26 mouse cellular contexts compared by ENCODE assay signal in the genomic region with DNA sequence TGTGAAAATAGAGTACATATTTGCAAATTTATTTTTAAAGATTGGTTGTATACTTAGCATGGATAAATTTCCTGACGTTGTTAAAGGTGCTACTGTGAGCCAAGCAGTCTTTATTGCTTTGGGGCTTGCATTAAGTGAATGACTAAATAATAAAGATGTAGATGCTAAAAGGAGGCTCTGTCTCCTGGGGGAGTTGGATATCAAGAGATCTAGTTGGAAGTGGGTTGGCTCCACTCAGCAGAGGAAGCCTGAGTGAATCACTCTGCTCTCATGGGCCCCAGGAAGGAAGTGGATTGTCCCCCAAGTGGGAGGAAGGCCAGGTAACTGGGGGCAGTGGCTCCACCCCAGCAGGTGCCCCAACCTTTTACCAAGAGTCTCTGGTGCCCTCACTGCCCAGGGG. TPM values are rescaled to one million over a fixed set of nuclear protein-coding genes. Genes with fewer than 3 reads are reported as not detected.
"Had no signal": no experiment of that assay in that cellular context is flagged by ENCODE, and none has a peak within 500 bp of the region (broad histone marks: within the 10 kb centered on the region; RNA-seq: fewer than 3 reads in every experiment).

No protein-coding gene starts in this region.

- H3K4me2 ChIP-seq: liver, embryonic 13.5 days; liver, embryonic 15.5 days; lung, embryonic 15.5 days; midbrain, embryonic 12.5 days; midbrain, embryonic 15.5 days; neural tube, embryonic 12.5 days; stomach, embryonic 15.5 days had no signal

- H3K4me1 ChIP-seq: lung, embryonic 15.5 days; midbrain, embryonic 12.5 days; midbrain, embryonic 15.5 days; neural tube, embryonic 12.5 days; stomach, embryonic 15.5 days had no signal

- ATAC-seq: liver, postnatal 0 days; lung, postnatal 0 days; midbrain, embryonic 15.5 days had no signal

- DNase-seq: liver, embryonic 13.5 days; liver, postnatal 0 days; lung, adult 2 months; lung, postnatal 14 days; lung, postnatal 36 days; right cerebral cortex, postnatal 14 days; thymus, adult 18-20 months; thymus, postnatal 14 days; thymus, postnatal 36 days had no signal

- H3K9me3 ChIP-seq: liver, embryonic 13.5 days; liver, embryonic 15.5 days; lung, embryonic 15.5 days; midbrain, embryonic 10.5 days; midbrain, embryonic 12.5 days; midbrain, embryonic 15.5 days; neural tube, embryonic 12.5 days; stomach, embryonic 15.5 days had no signal

- H3K27ac ChIP-seq: liver, embryonic 13.5 days; liver, embryonic 15.5 days; lung, embryonic 15.5 days; macrophage; midbrain, embryonic 10.5 days; midbrain, embryonic 12.5 days; midbrain, embryonic 15.5 days; neural tube, embryonic 12.5 days; stomach, embryonic 15.5 days; stomach, postnatal 0 days had no signal

- H3K4me3 ChIP-seq: liver, embryonic 13.5 days; liver, embryonic 15.5 days; lung, embryonic 15.5 days; midbrain, embryonic 10.5 days; midbrain, embryonic 12.5 days; midbrain, embryonic 15.5 days; neural tube, embryonic 12.5 days; stomach, embryonic 15.5 days had no signal

- H3K27me3 ChIP-seq: liver, embryonic 13.5 days; liver, embryonic 15.5 days; lung, embryonic 15.5 days; midbrain, embryonic 15.5 days; neural tube, embryonic 12.5 days; stomach, embryonic 15.5 days had no signal

- H3K9ac ChIP-seq: liver, embryonic 13.5 days; liver, embryonic 15.5 days; liver, postnatal 0 days; lung, embryonic 15.5 days; midbrain, embryonic 12.5 days; midbrain, embryonic 15.5 days; neural tube, embryonic 12.5 days; stomach, embryonic 15.5 days had no signal

- H3K36me3 ChIP-seq: liver, embryonic 13.5 days; liver, embryonic 15.5 days; lung, embryonic 15.5 days; midbrain, embryonic 10.5 days; midbrain, embryonic 12.5 days; midbrain, embryonic 15.5 days; neural tube, embryonic 12.5 days; stomach, embryonic 15.5 days had no signal

RNA-seq across cellular contexts. Expression of a gene that starts 1.8 kb away (rescaled TPM):
- total RNA-seq: megakaryocyte, adult 5-6 weeks; megakaryocyte-erythroid progenitor cell, adult 5-6 weeks; midbrain, postnatal 0 days; monocyte, adult 5-6 weeks had no signal
- polyA plus RNA-seq: liver, embryonic 13.5 days; liver, embryonic 15.5 days; liver, postnatal 0 days; lung, adult 2 months; lung, embryonic 15.5 days; lung, postnatal 0 days; macrophage; midbrain, embryonic 10.5 days; midbrain, embryonic 12.5 days; midbrain, embryonic 15.5 days; midbrain, postnatal 0 days; neural tube, embryonic 12.5 days; neural tube, embryonic 14.5 days; testis, adult 2 months; thymus, postnatal 0 days had no signal

RNA-seq across cellular contexts. Expression of a gene that starts 3.6 kb away (rescaled TPM):
- total RNA-seq: midbrain, postnatal 0 days had no signal
- polyA plus RNA-seq: liver, embryonic 13.5 days; liver, embryonic 15.5 days; lung, embryonic 15.5 days; lung, postnatal 0 days; macrophage; midbrain, embryonic 10.5 days; midbrain, embryonic 12.5 days; midbrain, embryonic 15.5 days; midbrain, postnatal 0 days; neural tube, embryonic 12.5 days; neural tube, embryonic 14.5 days; thymus, postnatal 0 days had no signal

RNA-seq across cellular contexts. Expression of a gene that starts 22.4 kb away (rescaled TPM):
- polyA plus RNA-seq: midbrain, embryonic 12.5 days; midbrain, embryonic 15.5 days; neural tube, embryonic 12.5 days; neural tube, embryonic 14.5 days had no signal

RNA-seq across cellular contexts. Expression of a gene that starts 34.2 kb away (rescaled TPM):
- total RNA-seq: midbrain, postnatal 0 days had no signal
- polyA plus RNA-seq: midbrain, embryonic 10.5 days; midbrain, embryonic 12.5 days; midbrain, embryonic 15.5 days had no signal
